Mouse (Mus musculus) kidney, postnatal 36 days (tissue): Measurements from ENCODE around the gene Armc10.
"Not testable (repeated sequence)": the region's sequence is repeated elsewhere in the genome, so short reads cannot be mapped to it uniquely, and the experiment has no call there.

ENCODE experiments used
- DNase-seq, 2 experiments: peaks; one replicate each; pipeline ENCODE4 v3.0.0; 2021 to 2022; ENCODE audit warnings: mixed read lengths in 2 of 2

Armc10 gene

GRCm38 (mm10) chr5:21703708-21704107 lies 58.1 kb downstream of the Armc10 start:
- DNase-seq, result no peak

GRCm38 (mm10) chr5:21706546-21706945 lies 60.9 kb downstream of the Armc10 start:
- peak; percentile 13 to 27 for DNase-seq

- not testable (repeated sequence) for DNase-seq
Observed at GRCm38 (mm10) chr5:21708011-21708410, 62.4 kb downstream of the Armc10 start.
